Mouse (Mus musculus): ENCODE results near the gene Gm4707. TPM values are rescaled to one million over a fixed set of nuclear protein-coding genes. Genes with fewer than 3 reads are reported as not detected.
"Not testable (repeated sequence)": the region's sequence is repeated elsewhere in the genome, so short reads cannot be mapped to it uniquely, and the experiment has no call there.

Gm4707 gene
- total RNA-seq, 1 experiment: 3.9 TPM

GRCm38 (mm10) chr17:71471261-71471660, 11.5 kb upstream of the Gm4707 start:
- Histone ChIP-seq H3K9ac (ENCODE audit: insufficient read depth, low read depth, low read length, poor library complexity, severe bottlenecking) (no peak overlapping the region), H3K36me3 (ENCODE audit: control insufficient read depth, insufficient read depth, low read length, poor library complexity, severe bottlenecking) (no peaks in the 10 kb centered on the region), H3K4me1 (ENCODE audit: control insufficient read depth in 2 of 2, insufficient read depth in 2 of 2, low read length in 2 of 2, poor library complexity in 1 of 2) (peaks cover 0 to 2% of the 10 kb centered on the region in 2 experiments; a peak in 2 of 4 replicates), H3K27ac (ENCODE audit: insufficient read depth, low read depth, low read length, poor library complexity, severe bottlenecking) (no peak overlapping the region), H3K9me3 (ENCODE audit: control insufficient read depth, insufficient read depth, low read depth, low read length) (no peaks in the 10 kb centered on the region), H3K4me3 (ENCODE audit: insufficient read depth in 1 of 2, low read depth in 1 of 2, low read length in 2 of 2, poor library complexity in 1 of 2, severe bottlenecking in 1 of 2) (no peak overlapping the region)
- TF ChIP-seq CHD2 (IDR thresholded peaks at IDR 0.05; ENCODE audit: low read depth, low read length) (no peak), MAFK (IDR thresholded peaks at IDR 0.05; ENCODE audit: insufficient read depth, low read depth, low read length) (no peak)
- in situ Hi-C loops (cut with MboI; ENCODE audit: low sequenced_read_pairs in 2 of 2, unreplicated experiment in 2 of 2): no loop called here
- no peak for DNase-seq (ENCODE audit: low read depth, low spot score)

GRCm38 (mm10) chr17:71460312-71460711, 594 bp upstream of the Gm4707 start:
- Histone ChIP-seq H3K9ac (ENCODE audit: insufficient read depth, low read depth, low read length, poor library complexity, severe bottlenecking) (no peak overlapping the region), H3K4me1 (ENCODE audit: control insufficient read depth in 2 of 2, insufficient read depth in 2 of 2, low read length in 2 of 2, poor library complexity in 1 of 2) (0 out of 4 replicates have a peak, but pooled peaks cover 0 to 2% of the 10 kb centered on the region in 2 experiments), H3K9me3 (ENCODE audit: control insufficient read depth, insufficient read depth, low read depth, low read length) (no peaks in the 10 kb centered on the region), H3K36me3 (ENCODE audit: control insufficient read depth, insufficient read depth, low read length, poor library complexity, severe bottlenecking) (peaks cover 9% of the 10 kb centered on the region), H3K27ac (ENCODE audit: insufficient read depth, low read depth, low read length, poor library complexity, severe bottlenecking) (no peak overlapping the region), H3K4me3 (ENCODE audit: insufficient read depth in 1 of 2, low read depth in 1 of 2, low read length in 2 of 2, poor library complexity in 1 of 2, severe bottlenecking in 1 of 2) (no peak overlapping the region)
- TF ChIP-seq HCFC1 (IDR thresholded peaks at IDR 0.05; ENCODE audit: borderline replicate concordance, insufficient read depth, low read length): no peak
- TF ChIP-seq MAFK (IDR thresholded peaks at IDR 0.05; ENCODE audit: insufficient read depth, low read depth, low read length): no peak
- TF ChIP-seq CHD2 (IDR thresholded peaks at IDR 0.05; ENCODE audit: low read depth, low read length): no peak
- no peak for TF ChIP-seq ZC3H11A (IDR thresholded peaks at IDR 0.05; ENCODE audit: borderline replicate concordance, low read depth, low read length)
- TF ChIP-seq ZNF384 (IDR thresholded peaks at IDR 0.05; ENCODE audit: low read depth, low read length): no peak
- DNase-seq (ENCODE audit: low read depth, low spot score): no peak
- in situ Hi-C loops (cut with MboI; ENCODE audit: low sequenced_read_pairs in 2 of 2, unreplicated experiment in 2 of 2): no loop called here

- H3K36me3 ChIP-seq (ENCODE audit: control insufficient read depth, insufficient read depth, low read length, poor library complexity, severe bottlenecking); H3K9ac ChIP-seq (ENCODE audit: insufficient read depth, low read depth, low read length, poor library complexity, severe bottlenecking); H3K4me3 ChIP-seq (ENCODE audit: insufficient read depth in 1 of 2, low read depth in 1 of 2, low read length in 2 of 2, poor library complexity in 1 of 2, severe bottlenecking in 1 of 2); H3K27ac ChIP-seq (ENCODE audit: insufficient read depth, low read depth, low read length, poor library complexity, severe bottlenecking); H3K9me3 ChIP-seq (ENCODE audit: control insufficient read depth, insufficient read depth, low read depth, low read length); DNase-seq (ENCODE audit: low read depth, low spot score); H3K4me1 ChIP-seq (ENCODE audit: control insufficient read depth in 2 of 2, insufficient read depth in 2 of 2, low read length in 2 of 2, poor library complexity in 1 of 2); in situ Hi-C loops (cut with MboI; ENCODE audit: low sequenced_read_pairs in 2 of 2, unreplicated experiment in 2 of 2): not testable (repeated sequence)
Observed at GRCm38 (mm10) chr17:71457361-71457760, 2.4 kb downstream of the Gm4707 start.

GRCm38 (mm10) chr17:71445191-71445590, 14.5 kb downstream of the Gm4707 start:
- no peak for TF ChIP-seq MAFK (IDR thresholded peaks at IDR 0.05; ENCODE audit: insufficient read depth, low read depth, low read length)
- TF ChIP-seq ZNF384 (IDR thresholded peaks at IDR 0.05; ENCODE audit: low read depth, low read length): no peak
- TF ChIP-seq ZC3H11A (IDR thresholded peaks at IDR 0.05; ENCODE audit: borderline replicate concordance, low read depth, low read length): no peak
- TF ChIP-seq HCFC1 (IDR thresholded peaks at IDR 0.05; ENCODE audit: borderline replicate concordance, insufficient read depth, low read length): no peak
- TF ChIP-seq CHD2 (IDR thresholded peaks at IDR 0.05; ENCODE audit: low read depth, low read length): no peak
- in situ Hi-C loops (cut with MboI; ENCODE audit: low sequenced_read_pairs in 2 of 2, unreplicated experiment in 2 of 2): no loop called here
- DNase-seq (ENCODE audit: low read depth, low spot score): no peak
- no peak overlapping the region for H3K4me3 ChIP-seq (ENCODE audit: insufficient read depth in 1 of 2, low read depth in 1 of 2, low read length in 2 of 2, poor library complexity in 1 of 2, severe bottlenecking in 1 of 2)
- no peaks in the 10 kb centered on the region for H3K9me3 ChIP-seq (ENCODE audit: control insufficient read depth, insufficient read depth, low read depth, low read length)
- H3K27ac ChIP-seq (ENCODE audit: insufficient read depth, low read depth, low read length, poor library complexity, severe bottlenecking): no peak overlapping the region
- H3K36me3 ChIP-seq (ENCODE audit: control insufficient read depth, insufficient read depth, low read length, poor library complexity, severe bottlenecking): no peaks in the 10 kb centered on the region; the same call in 1 of the 2 replicates
- no peak overlapping the region for H3K9ac ChIP-seq (ENCODE audit: insufficient read depth, low read depth, low read length, poor library complexity, severe bottlenecking)
- peaks cover 0 to 2% of the 10 kb centered on the region in 2 experiments; a peak in 1 of 4 replicates for H3K4me1 ChIP-seq (ENCODE audit: control insufficient read depth in 2 of 2, insufficient read depth in 2 of 2, low read length in 2 of 2, poor library complexity in 1 of 2)

GRCm38 (mm10) chr17:71444718-71445117, 15.0 kb downstream of the Gm4707 start:
- H3K36me3 ChIP-seq (ENCODE audit: control insufficient read depth, insufficient read depth, low read length, poor library complexity, severe bottlenecking): no peaks in the 10 kb centered on the region; the same call in 1 of the 2 replicates

More at GRCm38 (mm10) chr17:71444718-71445117, 15.0 kb downstream of the Gm4707 start:
- no peaks in the 10 kb centered on the region for H3K9me3 ChIP-seq (ENCODE audit: control insufficient read depth, insufficient read depth, low read depth, low read length)
- TF ChIP-seq MAFK (IDR thresholded peaks at IDR 0.05; ENCODE audit: insufficient read depth, low read depth, low read length) (no peak), CHD2 (IDR thresholded peaks at IDR 0.05; ENCODE audit: low read depth, low read length) (no peak), HCFC1 (IDR thresholded peaks at IDR 0.05; ENCODE audit: borderline replicate concordance, insufficient read depth, low read length) (no peak), ZC3H11A (IDR thresholded peaks at IDR 0.05; ENCODE audit: borderline replicate concordance, low read depth, low read length) (no peak), ZNF384 (IDR thresholded peaks at IDR 0.05; ENCODE audit: low read depth, low read length) (no peak)
- no peak for DNase-seq (ENCODE audit: low read depth, low spot score)
- no peak overlapping the region for H3K9ac ChIP-seq (ENCODE audit: insufficient read depth, low read depth, low read length, poor library complexity, severe bottlenecking)
- peaks cover 0 to 2% of the 10 kb centered on the region in 2 experiments; a peak in 1 of 4 replicates for H3K4me1 ChIP-seq (ENCODE audit: control insufficient read depth in 2 of 2, insufficient read depth in 2 of 2, low read length in 2 of 2, poor library complexity in 1 of 2)
- H3K4me3 ChIP-seq (ENCODE audit: insufficient read depth in 1 of 2, low read depth in 1 of 2, low read length in 2 of 2, poor library complexity in 1 of 2, severe bottlenecking in 1 of 2): no peak overlapping the region
- in situ Hi-C loops (cut with MboI; ENCODE audit: low sequenced_read_pairs in 2 of 2, unreplicated experiment in 2 of 2): no loop called here
- no peak overlapping the region for H3K27ac ChIP-seq (ENCODE audit: insufficient read depth, low read depth, low read length, poor library complexity, severe bottlenecking)

Measured in ES-E14 (cell line).